Mouse (Mus musculus): ENCODE measurements around the gene 1700080O16Rik.

Gene 1700080O16Rik

DNA sequence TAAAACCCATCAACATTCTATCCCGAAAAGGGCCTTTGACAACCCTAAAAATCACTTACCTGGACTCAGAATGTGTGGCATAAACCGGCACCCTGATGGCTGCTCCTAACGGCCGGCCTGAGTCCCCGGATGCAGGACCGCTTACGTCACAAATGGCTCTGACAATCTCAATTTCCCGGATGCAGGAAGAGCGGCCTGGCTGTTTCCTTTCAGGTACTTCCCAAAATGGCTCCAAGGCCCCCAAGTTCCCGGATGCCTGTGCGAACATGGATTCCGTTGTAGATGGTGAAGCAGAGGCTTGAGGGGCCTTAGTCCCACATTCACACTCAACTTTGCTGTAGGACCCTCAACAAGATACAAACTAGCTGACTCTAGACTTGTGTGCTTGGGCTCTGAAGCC, at the start of gene 1700080O16Rik:
Gene 1700080O16Rik (minus strand): TSS at position 101 of the 400 bp plus-strand sequence.
- no peak for DNase-seq

- DNase-seq = peak; percentile 43 to 60
Measured at GRCm38 (mm10) chrX:52017660-52018059, 45.1 kb upstream of the 1700080O16Rik start.

DNA sequence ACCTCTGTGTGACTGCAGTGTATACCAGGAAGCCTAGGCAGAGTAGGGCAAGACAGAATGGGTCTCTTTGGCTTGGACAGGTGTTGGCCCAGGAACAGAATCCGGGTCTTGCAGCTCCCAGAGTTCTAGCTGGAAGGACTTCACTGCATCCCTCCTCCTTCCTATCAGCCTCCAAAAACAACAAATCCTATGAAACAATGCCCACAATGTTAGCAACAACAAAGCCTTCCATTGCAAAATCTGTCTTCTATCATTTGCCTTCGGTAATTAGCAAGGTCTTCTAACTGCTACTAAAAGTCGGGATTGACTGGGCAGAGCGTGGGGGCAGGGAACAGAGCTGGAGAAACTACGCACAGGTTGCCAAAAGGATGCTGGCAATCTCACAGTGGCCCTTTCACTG, 27.5 kb upstream of the 1700080O16Rik start:
- no peak for DNase-seq

GRCm38 (mm10) chrX:51999426-51999825, 26.9 kb upstream of the 1700080O16Rik start:
- DNase-seq = no peak

DNA sequence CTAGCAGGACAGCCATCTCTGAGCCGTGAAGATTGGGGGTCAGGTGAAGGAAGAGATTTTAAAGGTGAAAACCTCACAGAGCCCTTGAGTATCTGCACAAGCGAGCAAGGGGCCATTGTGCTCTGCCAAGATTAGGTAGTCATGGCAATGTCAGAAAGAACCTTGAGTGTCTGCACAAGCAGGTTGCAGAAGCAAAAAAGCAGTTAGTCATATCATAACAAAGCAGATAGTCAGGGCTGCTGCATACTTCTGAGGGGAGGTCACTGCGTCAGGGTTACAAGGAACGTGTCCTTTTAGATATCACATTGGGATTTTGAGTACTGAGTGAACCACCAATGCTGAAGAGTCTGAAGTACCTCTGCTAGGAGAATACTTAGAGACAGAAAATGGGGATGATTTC, 3.8 kb upstream of the 1700080O16Rik start:
- DNase-seq = no peak

GRCm38 (mm10) chrX:51974618-51975017, 2.0 kb upstream of the 1700080O16Rik start:
- DNase-seq = no peak

- DNase-seq = peak in 1 of 2 experiments; percentile 3
Measured at GRCm38 (mm10) chrX:51948071-51948470, 24.5 kb downstream of the 1700080O16Rik start.

GRCm38 (mm10) chrX:51938076-51938475, 34.5 kb downstream of the 1700080O16Rik start:
- DNase-seq = no peak

- no peak for DNase-seq
Measured at GRCm38 (mm10) chrX:51919091-51919490, 53.5 kb downstream of the 1700080O16Rik start.
